Mouse (Mus musculus) C2C12 (cell line): ENCODE results near the gene 1810037I17Rik. TPM values are rescaled to one million over a fixed set of nuclear protein-coding genes. Genes with fewer than 3 reads are reported as not detected.

Experiments
- H3K27me3 ChIP-seq: one replicate; pipeline ENCODE4 v1.6.1; 2011; ENCODE audit not compliant: control insufficient read depth, insufficient read depth, insufficient read length
- H3K36me3 ChIP-seq: one replicate; pipeline ENCODE4 v1.6.1; 2011; ENCODE audit not compliant: control insufficient read depth, insufficient read depth
- H3K4me3 ChIP-seq: one replicate; pipeline ENCODE4 v1.5.1; 2011; ENCODE audit warnings: mild to moderate bottlenecking, control low read depth; ENCODE audit not compliant: poor library complexity, insufficient read depth, severe bottlenecking
- H3K79me2 ChIP-seq: one replicate; pipeline ENCODE4 v1.6.1; 2011; ENCODE audit not compliant: control insufficient read depth, insufficient read depth
- H3K79me3 ChIP-seq: one replicate; pipeline ENCODE4 v1.6.1; 2011; ENCODE audit warnings: low read depth, control low read depth
- H3ac ChIP-seq: one replicate; pipeline ENCODE3; 2011; ENCODE audit warnings: low read depth; ENCODE audit not compliant: control insufficient read depth, insufficient read length
- CEBPB ChIP-seq: IDR thresholded peaks from one replicate; pipeline ENCODE4 v1.6.1; 2011; ENCODE audit warnings: low read depth, mild to moderate bottlenecking, control low read depth, moderate library complexity
- CTCF ChIP-seq: IDR thresholded peaks from one replicate; pipeline ENCODE4 v1.5.1; 2011; ENCODE audit not compliant: control insufficient read depth, insufficient read depth, insufficient read length
- FOSL1 ChIP-seq: IDR thresholded peaks from one replicate; pipeline ENCODE4 v1.8.0; 2011; ENCODE audit warnings: mild to moderate bottlenecking, low read length; ENCODE audit not compliant: poor library complexity, insufficient read depth, severe bottlenecking
- MAX ChIP-seq: IDR thresholded peaks from one replicate; pipeline ENCODE4 v1.6.1; 2011; ENCODE audit warnings: mild to moderate bottlenecking, control low read depth
- MYOD1 ChIP-seq: IDR thresholded peaks from one replicate; pipeline ENCODE4 v1.6.1; 2011; ENCODE audit warnings: low read depth; ENCODE audit not compliant: control insufficient read depth, insufficient read length
- MYOG ChIP-seq: IDR thresholded peaks from one replicate; pipeline ENCODE4 v1.6.1; 2011; ENCODE audit not compliant: control insufficient read depth, insufficient read length; ENCODE audit errors: extremely low read depth
- USF1 ChIP-seq: IDR thresholded peaks from one replicate; pipeline ENCODE4 v1.6.1; 2011; ENCODE audit warnings: low read depth, mild to moderate bottlenecking, control low read depth, moderate library complexity
- polyA plus RNA-seq: library from polyadenylated mRNA; unstranded; fragments of >200 nt; fragmentation: generic; extraction: Trizol; gene quantifications from one replicate; pipeline ENCODE4 v1.2.1, GENCODE M21; 2012; ENCODE audit warnings: missing spikeins

1810037I17Rik gene
- polyA plus RNA-seq, 1 experiment: 64.2 TPM

DNA sequence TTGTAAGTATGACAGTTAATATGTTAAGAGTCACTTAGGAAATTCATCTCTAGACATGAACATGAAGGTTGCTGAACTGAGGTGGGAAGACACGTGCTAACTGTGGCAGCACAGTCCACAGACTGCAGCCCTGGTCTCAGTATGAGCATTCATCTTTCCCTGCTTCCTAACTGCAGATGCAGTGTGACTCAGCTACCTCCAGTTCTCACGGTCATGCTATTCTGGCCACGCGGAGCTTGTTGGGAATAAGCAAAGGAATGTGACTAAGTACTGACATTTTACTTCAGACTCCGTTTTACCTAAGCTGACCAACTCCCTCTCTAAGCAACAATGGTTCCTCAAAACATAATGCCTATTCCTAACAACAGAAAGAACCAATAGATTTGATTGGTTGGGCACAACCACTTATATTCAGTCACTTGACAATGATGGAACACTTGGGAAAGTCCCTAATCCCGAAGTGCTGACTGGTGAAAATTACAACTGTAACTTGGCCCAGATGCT, 19.4 kb downstream of the 1810037I17Rik start:
- no peaks in the 10 kb centered on the region for H3K27me3 ChIP-seq
- H3K79me2 ChIP-seq: no peaks in the 10 kb centered on the region
- no peak for TF ChIP-seq MAX
- no peak for TF ChIP-seq FOSL1
- TF ChIP-seq USF1: no peak
- H3ac ChIP-seq: no peak overlapping the region
- H3K79me3 ChIP-seq: no peaks in the 10 kb centered on the region
- no peak overlapping the region for H3K4me3 ChIP-seq
- H3K36me3 ChIP-seq: no peaks in the 10 kb centered on the region

DNA sequence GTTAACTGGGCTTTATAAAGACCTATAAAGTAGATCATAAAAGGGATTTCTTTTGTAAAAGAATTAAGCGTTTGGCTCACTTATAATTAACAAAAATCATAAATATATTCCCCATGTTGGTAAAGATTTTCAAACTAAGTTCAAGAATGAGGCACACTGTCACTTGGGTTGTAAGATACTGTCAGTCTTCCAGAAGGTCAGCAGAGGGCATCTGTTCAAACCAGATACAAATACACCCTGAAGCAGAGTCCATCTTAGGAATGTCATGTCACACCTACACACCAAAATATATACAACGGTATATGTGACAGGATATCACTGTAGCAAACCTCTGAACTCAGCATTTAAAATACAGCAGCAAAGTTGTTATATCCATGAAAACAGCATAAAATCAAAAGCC, 26.1 kb downstream of the 1810037I17Rik start:
- peaks cover 14% of the 10 kb centered on the region for H3K36me3 ChIP-seq
- H3ac ChIP-seq: no peak overlapping the region
- no peaks in the 10 kb centered on the region for H3K79me3 ChIP-seq
- TF ChIP-seq CTCF: no peak
- TF ChIP-seq MAX: no peak
- TF ChIP-seq USF1: no peak
- no peak for TF ChIP-seq CEBPB
- no peak for TF ChIP-seq MYOG
- no peak for TF ChIP-seq FOSL1
- TF ChIP-seq MYOD1: no peak
- H3K27me3 ChIP-seq: no peaks in the 10 kb centered on the region
- H3K79me2 ChIP-seq: no peaks in the 10 kb centered on the region
- no peak overlapping the region for H3K4me3 ChIP-seq

- Histone ChIP-seq H3K4me3 (no peak overlapping the region), H3K27me3 (no peaks in the 10 kb centered on the region), H3K79me3 (no peaks in the 10 kb centered on the region), H3K79me2 (no peaks in the 10 kb centered on the region), H3ac (no peak overlapping the region), H3K36me3 (peaks cover 8% of the 10 kb centered on the region)
- no peak for TF ChIP-seq MYOG
- no peak for TF ChIP-seq USF1
- TF ChIP-seq CEBPB: no peak
- no peak for TF ChIP-seq CTCF
- TF ChIP-seq MYOD1: no peak
- TF ChIP-seq MAX: no peak
- no peak for TF ChIP-seq FOSL1
These were observed 40.3 kb downstream of the 1810037I17Rik start for GRCm38 (mm10) chr3:122964301-122964700.

DNA sequence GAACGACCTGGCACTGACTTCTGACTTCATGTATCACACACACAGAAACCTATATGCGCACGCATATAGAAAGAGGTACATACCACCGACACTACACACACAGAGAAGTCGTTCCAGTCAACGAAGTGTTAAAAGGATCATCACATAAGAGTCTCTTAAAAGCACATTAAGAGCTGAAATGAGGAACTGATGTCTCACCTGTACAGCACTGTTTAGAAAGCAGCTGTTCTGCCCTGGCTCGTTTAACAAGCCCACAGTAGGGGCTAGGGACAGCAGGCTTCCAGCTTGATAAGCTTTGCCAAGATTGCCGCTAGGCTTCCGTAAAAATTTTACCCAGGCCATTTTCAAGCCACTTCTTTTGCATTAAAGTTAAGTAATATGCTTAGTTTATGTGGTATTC, 44.4 kb downstream of the 1810037I17Rik start:
- H3K27me3 ChIP-seq: no peaks in the 10 kb centered on the region
- no peaks in the 10 kb centered on the region for H3K79me2 ChIP-seq
- H3K79me3 ChIP-seq: no peaks in the 10 kb centered on the region
- H3K4me3 ChIP-seq: no peak overlapping the region
- no peak overlapping the region for H3ac ChIP-seq
- H3K36me3 ChIP-seq: peaks cover 3% of the 10 kb centered on the region
- TF ChIP-seq CEBPB (no peak), MAX (no peak), MYOD1 (no peak), MYOG (no peak), FOSL1 (no peak), CTCF (no peak), USF1 (no peak)

GRCm38 (mm10) chr3:122972126-122972822, 48.3 kb downstream of the 1810037I17Rik start:
- no peaks in the 10 kb centered on the region for H3K79me3 ChIP-seq
- H3K27me3 ChIP-seq: no peaks in the 10 kb centered on the region
- no peak overlapping the region for H3ac ChIP-seq
- no peak for TF ChIP-seq CTCF
- TF ChIP-seq MYOG: no peak
- no peak for TF ChIP-seq MAX
- no peak for TF ChIP-seq CEBPB
- no peak for TF ChIP-seq FOSL1
- TF ChIP-seq USF1: no peak
- no peak for TF ChIP-seq MYOD1
- peaks cover 6% of the 10 kb centered on the region for H3K36me3 ChIP-seq
- no peak overlapping the region for H3K4me3 ChIP-seq
- no peaks in the 10 kb centered on the region for H3K79me2 ChIP-seq

DNA sequence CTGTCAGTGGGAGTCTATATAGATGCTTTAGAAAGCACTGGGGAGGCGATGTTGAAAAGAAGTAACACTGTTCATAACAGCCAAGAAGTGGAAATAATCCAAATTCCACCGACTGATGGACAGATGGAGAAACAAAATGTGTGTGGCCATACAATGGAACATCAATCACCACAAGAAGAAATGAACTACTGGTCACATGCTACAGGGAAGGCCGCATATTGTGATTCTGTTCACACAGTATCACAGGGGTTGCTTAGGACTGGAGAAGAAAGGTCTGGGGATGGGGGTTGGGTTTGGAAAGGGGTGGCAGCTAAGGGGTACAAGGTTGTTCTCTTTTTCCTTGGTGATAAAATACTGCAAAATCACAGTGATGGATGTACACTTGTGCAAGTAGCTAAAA, 50.8 kb downstream of the 1810037I17Rik start:
- H3K79me3 ChIP-seq: no peaks in the 10 kb centered on the region
- H3K36me3 ChIP-seq: peaks cover 11% of the 10 kb centered on the region
- H3K79me2 ChIP-seq: no peaks in the 10 kb centered on the region
- no peak overlapping the region for H3K4me3 ChIP-seq
- no peaks in the 10 kb centered on the region for H3K27me3 ChIP-seq
- no peak overlapping the region for H3ac ChIP-seq
- no peak for TF ChIP-seq CTCF
- TF ChIP-seq MAX: no peak
